Mouse (Mus musculus) monocyte, adult 5-6 weeks (primary cell): ENCODE results near the gene 2310011J03Rik. TPM values are rescaled to one million over a fixed set of nuclear protein-coding genes. Genes with fewer than 3 reads are reported as not detected.
"Not testable (repeated sequence)": the region's sequence is repeated elsewhere in the genome, so short reads cannot be mapped to it uniquely, and the experiment has no call there.

Experiments used
- ATAC-seq: fragments of 153-309, 156-312 bp; replicated peaks from 2 replicates; pipeline ENCODE4 v1.8.0; 2017; ENCODE audit warnings: mild to moderate bottlenecking; ENCODE audit not compliant: low TSS enrichment, insufficient number of reproducible peaks, severe bottlenecking, poor library complexity, low FRiP score
- total RNA-seq: library from RNA; stranded (forward); fragments of 200-1000, 200-491, 200-594 nt; gene quantifications from 3 replicates; pipeline ENCODE4 v1.2.3, GENCODE M21; 2017

2310011J03Rik gene
- 23.5 to 28.1 TPM (median 27.6 TPM) in 3 replicates for total RNA-seq

DNA sequence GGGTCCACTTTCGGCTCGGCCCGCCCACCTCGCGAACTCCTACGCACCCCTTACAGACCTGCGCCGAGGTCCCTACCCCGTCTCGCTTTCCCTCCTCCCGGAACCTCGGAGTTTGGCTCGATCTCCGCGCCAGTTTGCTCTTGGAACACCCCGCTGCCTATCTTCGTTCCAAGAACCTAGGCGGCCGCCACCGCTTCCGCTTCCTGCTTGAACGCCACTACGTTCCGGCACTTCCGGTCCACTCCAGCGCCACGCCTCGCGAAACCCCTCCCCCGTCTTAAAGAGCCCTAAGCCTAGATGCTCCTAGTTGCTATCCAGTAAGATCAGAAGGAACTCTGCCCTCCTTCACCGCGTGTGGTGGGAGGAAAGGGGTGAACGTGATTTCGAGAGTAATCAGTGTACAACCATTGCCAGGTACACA is at the start of gene 2310011J03Rik:
Gene 2310011J03Rik, minus strand, starts transcription at position 198 of the 421 bp plus-strand sequence.
- ATAC-seq: peak; percentile 71

DNA sequence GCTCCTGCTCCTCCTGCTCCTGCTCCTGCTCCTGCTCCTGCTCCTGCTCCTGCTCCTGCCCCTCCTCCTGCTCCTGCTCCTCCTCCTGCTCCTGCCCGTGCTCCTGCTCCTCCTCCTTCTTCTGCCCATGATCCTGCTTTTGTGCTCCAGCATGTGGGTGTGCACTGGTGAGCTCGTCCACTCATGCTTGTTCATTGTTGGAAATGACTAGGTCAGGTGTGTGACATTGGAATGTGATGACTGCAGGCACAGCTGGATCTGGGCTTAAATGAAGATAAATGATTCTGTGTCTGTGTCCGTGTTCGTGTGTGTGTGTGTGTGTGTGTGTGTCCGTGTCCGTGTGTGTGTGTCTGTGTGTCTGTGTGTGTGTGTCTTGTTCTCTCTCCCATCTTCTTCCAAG is 48.1 kb upstream of the 2310011J03Rik start:
- ATAC-seq: no peak

DNA sequence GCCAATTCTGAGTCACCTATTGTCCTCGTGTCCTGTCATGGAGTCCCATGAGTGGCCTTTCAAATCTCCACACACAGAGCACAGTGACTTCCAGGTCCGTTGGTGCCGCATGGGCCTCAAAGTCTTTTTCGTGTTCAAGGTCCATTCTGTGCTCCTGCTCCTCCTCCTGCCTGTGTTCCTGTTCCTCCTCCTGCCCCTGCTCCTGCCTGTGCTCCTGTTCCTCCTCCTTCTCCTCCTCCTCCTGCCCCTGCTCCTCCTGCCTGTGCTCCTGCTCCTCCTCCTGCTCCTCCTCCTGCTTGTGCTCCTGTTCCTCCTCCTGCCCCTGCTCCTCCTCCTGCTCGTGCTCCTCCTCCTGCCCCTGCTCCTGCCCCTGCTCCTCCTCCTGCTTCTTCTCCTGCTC is 47.6 kb upstream of the 2310011J03Rik start:
- ATAC-seq: no peak

DNA sequence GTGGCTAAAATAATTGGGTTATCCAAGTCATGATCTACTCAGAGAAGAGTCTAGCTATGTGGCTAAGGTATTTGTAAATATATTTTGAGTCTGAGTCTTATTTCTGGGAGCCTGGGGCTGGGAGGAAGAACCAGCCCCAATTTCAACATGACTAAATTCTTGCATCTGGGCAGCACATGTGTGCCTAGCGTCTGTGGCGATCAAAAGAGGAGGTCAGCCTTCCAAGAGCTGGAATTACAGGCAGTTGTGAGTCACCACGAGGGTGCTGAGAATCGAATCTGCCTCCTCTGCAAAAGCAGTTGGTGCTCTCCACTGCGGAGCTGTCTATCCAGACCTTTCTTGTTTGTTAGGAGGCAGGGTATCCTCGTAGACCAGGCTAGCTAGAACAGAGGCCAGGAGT is 45.4 kb upstream of the 2310011J03Rik start:
- no peak for ATAC-seq

DNA sequence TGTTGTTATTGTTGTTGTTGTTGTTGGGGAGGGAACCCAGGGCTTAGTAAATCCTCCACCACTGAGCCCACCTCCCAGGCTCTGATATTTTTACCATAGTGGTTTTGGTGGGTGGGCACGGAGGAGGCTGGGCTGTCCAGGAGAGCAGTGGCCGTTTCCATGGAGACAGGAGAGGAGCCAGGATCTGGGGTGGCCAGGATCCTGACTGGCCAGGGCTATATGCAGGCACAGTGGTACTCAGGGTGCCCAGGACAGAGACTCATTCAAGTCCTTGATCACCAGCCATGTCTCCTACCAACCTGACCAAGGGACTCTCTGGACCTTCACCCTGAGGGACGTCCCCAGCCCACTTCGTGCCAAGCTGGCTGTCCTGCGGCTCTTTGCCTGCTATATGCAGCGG is 43.4 kb upstream of the 2310011J03Rik start:
- ATAC-seq: no peak

DNA sequence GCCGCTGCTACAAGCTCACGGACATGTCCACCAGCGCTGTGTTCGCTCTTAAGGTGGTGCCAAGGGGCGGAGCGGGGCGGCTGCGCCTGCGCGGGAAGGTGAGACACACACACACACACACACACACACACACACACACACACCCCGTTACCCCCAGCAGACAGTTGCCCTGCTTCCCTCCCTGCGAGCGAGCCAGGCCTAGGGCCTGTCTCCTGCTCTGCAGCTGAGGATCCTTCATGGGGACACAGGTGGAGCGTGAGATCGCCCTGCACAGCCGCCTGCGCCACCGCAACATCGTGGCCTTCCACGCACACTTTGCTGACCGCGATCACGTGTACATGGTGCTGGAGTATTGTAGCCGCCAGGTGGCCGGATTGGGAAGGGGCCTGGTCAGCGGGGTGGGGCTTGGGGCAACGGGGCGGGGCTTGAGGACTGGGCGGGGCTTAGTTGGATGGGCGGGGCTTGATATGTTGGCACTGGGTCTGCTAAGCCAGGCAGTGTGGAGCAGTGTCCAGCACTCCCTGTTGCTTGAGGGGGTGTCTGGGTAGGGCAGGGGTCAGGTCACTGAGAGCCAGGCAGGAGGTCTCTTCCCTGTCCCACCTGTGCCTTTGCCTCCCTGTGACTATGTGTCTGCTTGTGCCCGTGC is 37.8 kb upstream of the 2310011J03Rik start:
- no peak for ATAC-seq

DNA sequence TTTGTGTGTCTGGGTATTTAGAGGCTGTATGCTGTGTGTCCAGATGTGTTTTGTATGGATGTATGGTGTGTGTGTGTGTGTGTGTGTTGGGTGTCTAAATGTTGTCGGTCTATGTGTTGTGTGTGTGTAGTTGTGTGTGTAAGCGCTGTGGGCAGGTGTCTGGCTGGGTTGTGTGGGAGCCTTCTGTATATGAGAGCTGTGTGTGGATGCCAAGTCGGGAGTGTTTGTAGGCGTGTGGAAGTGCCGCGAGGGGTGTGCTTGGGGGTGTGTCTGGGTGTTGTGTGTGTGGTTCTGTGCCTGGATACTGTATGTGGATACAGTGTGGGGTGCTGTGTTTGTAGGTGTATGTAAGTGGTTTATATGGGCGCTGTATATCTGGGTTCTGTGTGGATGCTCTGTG is 37.0 kb upstream of the 2310011J03Rik start:
- no peak for ATAC-seq

DNA sequence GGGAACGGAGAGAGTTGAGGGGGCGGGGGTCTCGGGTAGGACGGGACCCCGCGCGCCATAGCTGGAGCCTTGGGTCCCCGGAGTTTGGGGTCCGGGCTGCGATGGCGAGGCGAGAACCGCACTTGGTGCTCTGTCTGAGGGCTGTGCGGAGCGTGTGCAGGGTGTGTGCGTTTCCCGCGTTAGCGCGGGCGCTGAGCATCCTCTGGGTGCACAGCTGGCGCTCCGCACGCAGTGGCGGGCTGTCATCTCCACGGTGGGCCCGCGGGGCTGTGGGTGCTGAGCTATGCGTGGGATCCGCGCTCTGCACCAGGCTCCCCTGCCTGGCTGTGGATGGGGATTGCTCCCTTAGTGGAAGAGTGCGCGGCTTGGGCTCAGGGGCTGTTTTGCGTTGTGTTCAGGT is 36.4 kb upstream of the 2310011J03Rik start:
- no peak for ATAC-seq

DNA sequence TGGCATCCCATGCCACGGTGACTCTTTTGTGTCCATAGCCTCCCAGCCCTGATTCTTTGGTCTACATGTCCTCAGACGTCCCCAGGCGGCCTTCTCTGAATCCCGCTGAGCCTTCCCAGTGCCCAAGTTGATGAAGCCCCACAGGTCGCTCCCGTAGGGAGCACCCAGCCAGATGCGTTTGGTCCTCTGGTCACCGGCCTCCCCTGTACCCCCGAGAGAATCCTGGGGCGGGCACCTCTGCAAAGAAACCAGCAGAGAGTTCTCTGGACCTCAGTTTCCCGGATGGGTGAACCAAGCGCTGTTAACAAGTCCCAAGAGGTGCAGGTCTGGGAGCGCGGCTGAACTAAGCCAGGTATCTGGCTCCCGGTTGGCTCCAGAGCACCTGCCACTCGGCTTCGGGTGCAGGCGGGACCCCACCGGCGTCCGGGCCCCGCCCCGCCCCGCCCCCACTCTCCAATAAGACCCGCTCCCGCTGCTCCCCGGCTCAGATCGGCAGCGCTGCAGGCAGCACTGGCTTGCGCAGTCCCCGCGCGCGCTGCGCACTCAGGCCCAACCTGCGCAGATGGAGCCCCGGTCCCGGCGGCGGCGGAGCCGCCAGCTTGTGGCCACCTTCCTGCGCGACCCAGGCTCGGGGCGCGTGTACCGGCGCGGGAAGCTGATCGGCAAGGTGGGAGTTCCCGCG is 35.8 kb upstream of the 2310011J03Rik start, which contains the start of gene Plk5:
Gene Plk5, plus strand, starts transcription at position 459 of the 682 bp plus-strand sequence.
- ATAC-seq: no peak

DNA sequence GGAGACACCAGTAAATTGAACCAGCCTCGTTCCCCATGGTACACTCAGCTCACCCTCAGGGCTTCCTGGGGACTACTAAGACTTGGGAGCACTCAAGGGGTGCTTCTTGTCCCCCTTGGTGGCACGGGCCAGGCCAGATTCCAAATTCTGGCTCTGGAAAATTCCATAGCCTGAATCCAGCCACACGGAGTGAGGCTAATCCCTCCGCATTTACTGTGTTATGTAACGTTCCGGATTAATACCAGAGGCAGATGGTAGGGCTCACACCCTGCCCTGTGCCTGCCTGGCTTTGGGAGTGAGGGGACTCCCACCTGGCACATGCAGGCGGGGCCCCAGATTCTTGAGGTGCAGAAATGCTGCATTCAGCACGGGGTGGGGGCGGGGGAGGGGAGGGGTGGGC is 35.1 kb upstream of the 2310011J03Rik start:
- ATAC-seq: no peak

DNA sequence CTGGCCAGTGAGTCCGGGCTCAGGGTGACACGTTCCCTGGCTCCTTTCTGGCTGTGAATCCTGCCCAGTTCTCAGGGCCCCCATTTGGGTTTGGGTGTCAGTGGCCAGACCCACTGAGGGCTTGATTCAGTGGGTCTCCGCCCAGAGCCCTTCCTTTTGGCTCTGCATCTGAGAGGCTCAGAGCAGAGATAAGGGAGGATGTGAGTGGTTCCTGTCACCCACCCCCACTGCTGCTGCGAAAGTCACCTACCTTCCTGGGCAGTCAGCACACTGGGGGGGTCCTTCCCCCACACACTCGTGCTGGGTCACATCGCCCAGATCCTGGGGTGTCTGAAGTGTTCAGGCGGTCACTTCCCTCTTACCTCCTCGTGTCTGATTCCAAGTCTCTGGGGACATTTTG is 32.4 kb upstream of the 2310011J03Rik start:
- ATAC-seq: no peak

DNA sequence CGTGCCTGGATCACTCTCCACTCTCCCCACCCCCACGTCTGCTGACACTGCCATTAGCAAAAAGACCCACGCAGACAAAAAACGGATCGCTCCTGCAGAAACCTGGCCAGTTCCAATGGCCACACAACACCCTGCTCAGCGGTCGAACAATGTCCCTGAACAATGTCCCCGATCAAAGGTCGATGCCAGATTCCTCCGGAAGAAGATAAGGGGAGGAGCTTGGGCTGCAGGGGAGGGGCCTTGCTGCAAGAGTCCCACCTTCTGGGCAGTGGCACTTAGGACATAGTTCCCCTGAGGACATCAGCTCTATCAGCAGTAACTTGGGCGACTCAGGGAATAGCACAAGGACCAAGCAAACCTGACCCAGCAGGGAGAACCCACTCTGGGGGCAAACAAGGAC is 31.6 kb upstream of the 2310011J03Rik start:
- no peak for ATAC-seq

DNA sequence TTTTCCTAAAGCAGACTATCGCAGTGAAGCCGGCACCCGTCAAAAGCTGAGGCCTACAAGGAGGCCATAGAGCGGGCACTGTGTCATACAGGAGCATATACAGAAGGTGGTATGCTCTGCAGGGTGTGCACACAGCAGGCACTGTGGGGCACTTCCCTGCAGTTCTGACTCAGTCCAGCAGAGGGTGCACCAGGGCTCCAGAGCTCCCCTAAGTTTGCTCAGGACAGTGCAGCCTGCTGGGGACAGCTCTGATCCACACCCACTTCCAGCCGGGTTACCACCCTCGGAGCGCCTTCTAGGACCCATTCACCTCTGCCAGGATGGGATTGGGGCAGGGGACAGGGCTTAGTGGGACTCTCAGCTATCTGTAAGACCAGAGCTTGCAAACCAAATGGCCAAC is 30.0 kb upstream of the 2310011J03Rik start:
- ATAC-seq: peak; percentile 88

DNA sequence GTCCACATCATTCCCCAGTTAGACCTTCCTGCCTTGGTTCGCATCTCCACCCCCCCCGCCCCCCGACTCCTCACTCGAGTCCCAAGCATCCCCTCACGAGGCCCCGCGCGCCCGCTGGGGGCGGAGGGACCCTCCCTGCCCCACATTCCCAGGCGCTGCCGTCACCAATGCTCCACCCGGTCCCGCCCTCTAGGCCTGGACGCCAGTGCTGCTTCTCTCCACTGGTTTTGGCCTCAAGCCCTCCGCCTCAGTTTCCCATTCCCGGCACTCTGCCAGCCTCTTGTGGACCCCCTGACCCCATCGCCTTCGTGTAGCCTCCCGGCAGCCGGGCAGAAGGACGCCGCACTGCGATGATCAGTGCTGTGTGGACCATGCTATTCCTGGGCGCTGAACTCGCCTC is 28.6 kb upstream of the 2310011J03Rik start:
- ATAC-seq: no peak

DNA sequence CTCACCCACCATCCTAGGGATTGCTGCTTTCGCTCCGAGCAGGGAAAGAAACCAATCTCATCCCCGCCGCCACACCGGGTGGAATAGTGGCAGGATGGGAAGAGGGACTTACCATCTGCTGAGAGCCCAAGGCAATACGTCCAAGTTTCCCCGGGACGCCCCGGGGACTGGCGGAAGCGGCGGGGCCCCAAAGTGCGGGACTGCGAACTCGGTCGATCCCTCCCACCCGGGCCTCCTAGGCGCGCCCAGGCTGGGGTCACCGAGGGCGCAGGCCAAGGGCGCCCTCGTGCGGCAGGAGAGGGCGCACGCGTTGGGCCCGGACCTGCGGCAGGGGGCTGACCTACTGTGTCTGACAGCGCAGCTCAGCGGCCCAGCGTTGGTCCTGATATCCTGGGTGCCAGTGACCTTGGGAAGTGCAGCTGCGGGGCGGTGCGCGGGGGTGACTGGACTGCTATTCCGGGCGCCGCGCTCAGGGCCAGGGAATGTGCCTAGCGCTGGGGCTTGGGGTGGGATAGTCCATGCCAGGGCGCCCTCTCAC is 28.0 kb upstream of the 2310011J03Rik start, which contains the start of gene Adamtsl5:
Gene Adamtsl5, minus strand, starts transcription at position 169 of the 538 bp plus-strand sequence.
- no peak for ATAC-seq

DNA sequence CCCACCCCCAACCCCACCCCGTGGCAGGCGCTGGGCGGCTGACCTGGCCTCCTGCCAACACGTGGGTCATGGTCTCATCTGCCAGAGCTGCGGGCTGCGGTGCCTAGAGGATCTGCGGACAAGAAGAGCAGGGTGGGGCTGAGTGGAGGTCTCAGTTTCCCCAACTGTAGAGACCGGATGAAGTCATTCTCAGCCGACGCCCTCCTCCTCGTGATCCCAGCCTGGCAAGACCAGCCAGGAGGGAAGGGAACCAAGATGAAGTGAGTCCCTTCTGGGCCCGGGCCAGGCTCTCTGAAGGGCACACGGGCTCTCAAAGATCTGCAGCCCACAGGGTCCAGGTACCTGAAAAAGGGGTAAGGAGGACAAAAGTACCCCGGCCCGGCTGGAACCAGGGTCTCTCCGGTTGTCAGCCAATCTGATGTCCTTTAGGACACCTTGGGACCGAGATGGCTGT is 27.2 kb upstream of the 2310011J03Rik start:
- ATAC-seq: no peak

DNA sequence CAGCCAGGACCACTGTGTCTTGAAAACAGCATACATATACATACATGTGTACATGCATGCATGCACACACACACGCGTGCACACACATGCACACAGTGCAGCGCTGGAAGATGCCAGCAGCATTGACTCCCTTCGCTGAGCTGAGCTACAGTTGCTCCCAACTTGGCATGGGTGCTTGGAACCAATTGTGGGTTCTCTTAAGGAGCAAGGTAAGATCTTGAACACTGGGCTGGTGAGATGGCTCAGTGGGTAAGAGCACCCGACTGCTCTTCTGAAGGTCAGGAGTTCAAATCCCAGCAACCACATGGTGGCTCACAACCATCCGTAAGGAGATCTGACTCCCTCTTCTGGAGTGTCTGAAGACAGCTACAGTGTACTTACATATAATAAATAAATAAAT is 25.6 kb upstream of the 2310011J03Rik start:
- not testable (repeated sequence) for ATAC-seq

DNA sequence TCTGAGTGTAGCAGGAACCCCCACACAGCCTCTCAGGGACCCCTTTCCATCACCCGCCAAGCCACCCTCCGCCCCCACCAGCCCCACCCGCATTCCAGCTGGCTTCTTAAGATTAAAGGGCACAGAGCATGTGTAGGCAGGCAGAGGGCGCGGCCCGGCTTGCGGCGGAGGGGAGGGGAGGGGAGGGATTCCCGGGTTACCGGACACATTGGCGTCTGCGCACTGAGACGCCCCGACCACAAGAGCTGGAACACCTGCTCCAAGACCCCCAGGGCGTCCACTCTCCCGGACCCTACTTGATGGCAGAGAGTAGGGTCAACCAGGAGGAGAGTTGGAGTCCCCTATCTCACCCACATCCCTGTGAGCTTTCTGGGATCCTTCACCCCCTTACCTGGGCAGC is 24.8 kb upstream of the 2310011J03Rik start:
- ATAC-seq: no peak

DNA sequence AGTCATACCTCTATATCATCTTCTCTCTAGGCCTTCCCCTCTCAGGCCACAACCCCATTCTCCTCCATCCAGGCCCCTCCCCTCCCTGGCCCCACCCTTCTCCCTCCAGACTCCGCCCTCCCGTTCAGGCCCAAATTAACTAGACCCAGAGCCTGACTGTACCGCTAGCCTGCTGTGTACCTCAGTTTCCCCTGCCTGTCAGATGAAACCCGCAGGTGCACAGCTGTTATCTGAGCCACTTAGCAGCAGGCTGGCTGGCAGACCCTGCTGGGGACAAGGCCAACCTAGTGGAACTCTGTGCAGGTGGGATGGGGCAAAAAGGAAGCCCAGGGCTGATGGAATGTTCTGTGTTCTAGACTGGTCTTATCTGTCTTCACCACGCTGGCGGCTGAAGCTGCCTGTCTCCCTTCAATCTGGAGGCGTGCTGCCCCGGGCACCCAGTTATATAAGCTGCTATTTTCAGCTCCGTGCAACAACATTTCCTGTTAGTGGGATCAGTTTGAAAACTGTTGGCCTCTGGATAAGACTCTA is 23.9 kb upstream of the 2310011J03Rik start:
- no peak for ATAC-seq

DNA sequence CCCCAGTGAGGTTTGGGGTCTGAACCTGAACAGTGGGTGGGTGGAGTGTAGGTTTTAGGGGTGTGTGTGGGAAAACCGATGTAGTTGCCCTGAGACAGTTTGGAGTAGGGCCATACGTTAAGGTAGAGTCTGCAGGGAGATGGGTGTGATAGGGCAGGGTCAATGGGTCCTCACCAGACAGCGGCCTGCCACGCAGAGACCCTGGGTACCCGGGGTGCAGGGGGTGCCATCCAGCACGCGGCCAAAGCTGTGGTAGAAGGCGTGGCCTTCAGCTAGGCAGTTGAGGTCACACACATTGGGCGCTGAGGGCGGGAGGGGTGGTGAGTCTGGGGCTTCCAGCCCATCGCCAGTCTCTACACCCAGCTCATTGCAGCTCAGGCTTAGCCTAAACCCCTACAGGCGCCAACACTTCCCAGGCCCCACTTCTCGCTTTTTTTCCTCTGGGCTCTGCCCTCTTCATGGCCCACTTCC is 23.1 kb upstream of the 2310011J03Rik start:
- no peak for ATAC-seq
